Mouse (Mus musculus) skeletal muscle tissue, adult 2 months (tissue): ENCODE measurements around the gene Gm21921.
"Not testable (repeated sequence)": the region's sequence is repeated elsewhere in the genome, so short reads cannot be mapped to it uniquely, and the experiment has no call there.

Experiments
- DNase-seq: peaks from one replicate; pipeline ENCODE4 v3.0.0-alpha.2; 2012; ENCODE audit warnings: low read depth, low spot score

Gm21921 gene

DNA sequence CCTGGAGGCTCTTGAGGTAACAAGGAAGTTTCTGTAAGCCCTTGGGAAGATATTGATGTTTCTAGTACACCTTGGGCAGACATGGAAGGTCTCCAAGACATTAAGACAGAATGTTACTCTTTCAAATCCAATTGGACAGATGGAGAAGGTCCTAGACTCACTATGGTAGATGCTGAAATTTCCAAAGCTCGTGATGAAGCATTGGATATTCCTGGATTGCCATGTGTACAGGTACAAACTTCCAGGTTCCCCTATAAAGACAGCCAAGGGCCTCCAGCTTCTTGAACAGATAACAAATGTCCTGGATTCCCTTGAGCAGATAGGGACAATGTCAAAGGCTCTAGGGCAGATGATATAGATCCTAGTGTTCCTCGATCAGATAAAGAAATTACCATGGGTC is at the start of gene Gm21921:
TSS of gene Gm21921 (minus strand) at position 101 of the 400 bp plus-strand sequence.
- DNase-seq, result not testable (repeated sequence)
